Mouse (Mus musculus): ENCODE results near the gene Gpc6. TPM values are rescaled to one million over a fixed set of nuclear protein-coding genes. Genes with fewer than 3 reads are reported as not detected.

Gene Gpc6
- polyA plus RNA-seq, 1 experiment from 2014 or later = 4.4 TPM

- Histone ChIP-seq H3K4me2 (ENCODE audit: low read depth, low read length) (no peak overlapping the region), H3K4me1 (ENCODE audit: control insufficient read depth, low read depth, low read length) (no peaks in the 10 kb centered on the region), H3K9me3 (replicated peaks; ENCODE audit: control insufficient read depth, low read length) (no peaks in the 10 kb centered on the region), H3K9ac (ENCODE audit: low read depth, low read length) (no peak overlapping the region), H3K27me3 (ENCODE audit: control insufficient read depth, insufficient read depth, low read depth, low read length) (no peaks in the 10 kb centered on the region), H3K36me3 (ENCODE audit: control insufficient read depth, insufficient read depth) (no peaks in the 10 kb centered on the region), H3K4me3 (ENCODE audit: low read depth, low read length) (no peak overlapping the region), H3K27ac (ENCODE audit: low read length) (no peak overlapping the region)
- 63% methylated on average over 8 of the region's 8 CpGs for WGBS (ENCODE audit: insufficient replicate concordance)
- ATAC-seq (ENCODE audit: low read depth) = no peak
Measured at GRCm38 (mm10) chr14:117916577-117916976, 991.5 kb downstream of the Gpc6 start.

DNA sequence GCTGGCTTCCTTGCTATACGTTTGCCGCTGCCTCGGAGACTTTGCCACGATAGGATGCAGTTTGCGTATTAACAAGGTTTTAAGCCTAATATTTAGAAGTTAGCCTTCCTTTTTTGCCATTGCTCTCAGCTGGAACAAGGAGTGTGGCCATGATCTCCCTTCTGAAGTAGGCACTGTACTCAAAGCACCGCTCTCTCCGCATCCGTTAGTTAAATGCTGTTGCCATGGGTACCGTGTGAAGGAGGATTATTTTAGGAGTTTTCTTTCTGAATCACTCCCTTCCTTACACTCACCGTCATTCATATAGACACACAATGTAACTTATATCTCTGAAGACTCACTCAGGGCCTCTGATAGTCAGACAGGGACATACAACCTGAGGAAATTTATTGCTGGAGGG is 993.6 kb downstream of the Gpc6 start:
- Histone ChIP-seq H3K4me2 (ENCODE audit: low read depth, low read length) (no peak overlapping the region), H3K27ac (ENCODE audit: low read length) (no peak overlapping the region), H3K9me3 (replicated peaks; ENCODE audit: control insufficient read depth, low read length) (no peaks in the 10 kb centered on the region), H3K36me3 (ENCODE audit: control insufficient read depth, insufficient read depth) (no peaks in the 10 kb centered on the region), H3K9ac (ENCODE audit: low read depth, low read length) (no peak overlapping the region), H3K4me3 (ENCODE audit: low read depth, low read length) (no peak overlapping the region), H3K27me3 (ENCODE audit: control insufficient read depth, insufficient read depth, low read depth, low read length) (no peaks in the 10 kb centered on the region), H3K4me1 (ENCODE audit: control insufficient read depth, low read depth, low read length) (no peaks in the 10 kb centered on the region)
- WGBS (ENCODE audit: insufficient replicate concordance) = 84% methylated on average over 10 of the region's 10 CpGs
- no peak for ATAC-seq (ENCODE audit: low read depth)

- no peaks in the 10 kb centered on the region for H3K36me3 ChIP-seq (ENCODE audit: control insufficient read depth, insufficient read depth)
- H3K4me1 ChIP-seq (ENCODE audit: control insufficient read depth, low read depth, low read length) = no peaks in the 10 kb centered on the region
- H3K4me3 ChIP-seq (ENCODE audit: low read depth, low read length) = no peak overlapping the region
- WGBS (ENCODE audit: insufficient replicate concordance) = 76% methylated on average over 5 of the region's 5 CpGs
- no peak overlapping the region for H3K4me2 ChIP-seq (ENCODE audit: low read depth, low read length)
- H3K9ac ChIP-seq (ENCODE audit: low read depth, low read length) = no peak overlapping the region
- no peak for ATAC-seq (ENCODE audit: low read depth)
- no peak overlapping the region for H3K27ac ChIP-seq (ENCODE audit: low read length)
- no peaks in the 10 kb centered on the region for H3K27me3 ChIP-seq (ENCODE audit: control insufficient read depth, insufficient read depth, low read depth, low read length)
- no peaks in the 10 kb centered on the region for H3K9me3 ChIP-seq (replicated peaks; ENCODE audit: control insufficient read depth, low read length)
Measured at GRCm38 (mm10) chr14:117919612-117920011, 994.5 kb downstream of the Gpc6 start.

DNA sequence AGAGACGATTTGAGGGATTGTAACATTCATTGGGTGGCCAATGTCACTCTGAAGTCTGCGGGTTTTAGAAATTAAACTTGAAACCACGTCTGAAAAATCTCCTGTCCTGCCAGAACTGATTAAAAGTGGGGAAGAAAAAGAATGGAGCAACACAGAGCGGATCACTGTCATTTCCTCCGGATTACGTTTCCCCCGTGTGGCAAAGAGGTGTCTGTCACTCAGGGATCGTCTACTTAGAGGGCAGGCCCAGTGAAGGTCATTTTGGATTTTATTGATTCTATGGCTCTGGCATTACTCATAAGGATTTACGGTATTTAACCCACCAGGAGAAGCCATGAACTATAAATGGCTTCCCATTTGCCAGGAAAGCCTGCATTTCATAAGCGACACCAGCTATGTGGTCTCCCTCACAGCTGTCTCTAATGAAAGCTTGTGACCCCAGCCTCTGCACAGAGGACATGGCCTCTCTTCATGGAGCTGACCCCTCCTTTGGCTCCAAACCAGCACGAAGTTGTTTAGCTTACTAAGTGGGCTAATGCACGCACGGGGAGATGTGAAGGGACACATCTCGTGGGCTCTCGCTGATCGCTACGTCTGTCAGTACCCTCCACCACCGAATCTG is 996.4 kb downstream of the Gpc6 start:
- Histone ChIP-seq H3K27ac (ENCODE audit: low read length) (no peak overlapping the region), H3K9ac (ENCODE audit: low read depth, low read length) (no peak overlapping the region), H3K36me3 (ENCODE audit: control insufficient read depth, insufficient read depth) (no peaks in the 10 kb centered on the region), H3K4me1 (ENCODE audit: control insufficient read depth, low read depth, low read length) (no peaks in the 10 kb centered on the region), H3K4me3 (ENCODE audit: low read depth, low read length) (no peak overlapping the region), H3K4me2 (ENCODE audit: low read depth, low read length) (no peak overlapping the region), H3K9me3 (replicated peaks; ENCODE audit: control insufficient read depth, low read length) (no peaks in the 10 kb centered on the region), H3K27me3 (ENCODE audit: control insufficient read depth, insufficient read depth, low read depth, low read length) (no peaks in the 10 kb centered on the region)
- no peak for ATAC-seq (ENCODE audit: low read depth)
- 65% methylated on average over 18 of the region's 18 CpGs for WGBS (ENCODE audit: insufficient replicate concordance)

DNA sequence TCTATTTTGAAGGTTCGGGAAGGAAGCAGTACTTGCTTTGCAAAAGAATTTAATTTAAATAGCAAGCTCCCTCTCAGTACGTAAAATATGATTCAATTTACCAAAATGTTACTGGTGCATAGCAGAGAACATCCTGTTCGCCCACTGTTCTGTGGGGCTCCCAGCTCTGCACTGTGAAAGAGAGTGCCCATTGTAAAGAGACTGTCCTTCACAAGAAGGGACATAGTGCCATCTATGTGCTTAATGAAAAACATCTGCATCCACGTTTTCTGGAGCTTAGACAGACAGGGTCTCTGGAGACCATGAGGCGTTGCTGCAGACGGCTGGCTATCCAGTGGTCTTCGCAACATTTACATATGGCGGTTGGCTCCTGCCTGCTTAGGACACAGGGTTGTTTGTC is 998.6 kb downstream of the Gpc6 start:
- Histone ChIP-seq H3K27me3 (ENCODE audit: control insufficient read depth, insufficient read depth, low read depth, low read length) (no peaks in the 10 kb centered on the region), H3K4me2 (ENCODE audit: low read depth, low read length) (no peak overlapping the region), H3K4me1 (ENCODE audit: control insufficient read depth, low read depth, low read length) (no peaks in the 10 kb centered on the region), H3K36me3 (ENCODE audit: control insufficient read depth, insufficient read depth) (no peaks in the 10 kb centered on the region), H3K9me3 (replicated peaks; ENCODE audit: control insufficient read depth, low read length) (no peaks in the 10 kb centered on the region), H3K9ac (ENCODE audit: low read depth, low read length) (no peak overlapping the region), H3K4me3 (ENCODE audit: low read depth, low read length) (no peak overlapping the region), H3K27ac (ENCODE audit: low read length) (no peak overlapping the region)
- ATAC-seq (ENCODE audit: low read depth) = no peak
- WGBS (ENCODE audit: insufficient replicate concordance) = 68% methylated on average over 8 of the region's 8 CpGs

GRCm38 (mm10) chr14:117930105-117930847 is 1005.2 kb downstream of the Gpc6 start:
- WGBS (ENCODE audit: insufficient replicate concordance) = 41% methylated on average over 13 of the region's 13 CpGs
- no peak overlapping the region for H3K9ac ChIP-seq (ENCODE audit: low read depth, low read length)
- no peaks in the 10 kb centered on the region for H3K9me3 ChIP-seq (replicated peaks; ENCODE audit: control insufficient read depth, low read length)
- no peak overlapping the region for H3K4me2 ChIP-seq (ENCODE audit: low read depth, low read length)
- no peaks in the 10 kb centered on the region for H3K36me3 ChIP-seq (ENCODE audit: control insufficient read depth, insufficient read depth)
- no peaks in the 10 kb centered on the region for H3K4me1 ChIP-seq (ENCODE audit: control insufficient read depth, low read depth, low read length)
- H3K27me3 ChIP-seq (ENCODE audit: control insufficient read depth, insufficient read depth, low read depth, low read length) = no peaks in the 10 kb centered on the region
- no peak overlapping the region for H3K4me3 ChIP-seq (ENCODE audit: low read depth, low read length)
- no peak overlapping the region for H3K27ac ChIP-seq (ENCODE audit: low read length)
- no peak for ATAC-seq (ENCODE audit: low read depth)

DNA sequence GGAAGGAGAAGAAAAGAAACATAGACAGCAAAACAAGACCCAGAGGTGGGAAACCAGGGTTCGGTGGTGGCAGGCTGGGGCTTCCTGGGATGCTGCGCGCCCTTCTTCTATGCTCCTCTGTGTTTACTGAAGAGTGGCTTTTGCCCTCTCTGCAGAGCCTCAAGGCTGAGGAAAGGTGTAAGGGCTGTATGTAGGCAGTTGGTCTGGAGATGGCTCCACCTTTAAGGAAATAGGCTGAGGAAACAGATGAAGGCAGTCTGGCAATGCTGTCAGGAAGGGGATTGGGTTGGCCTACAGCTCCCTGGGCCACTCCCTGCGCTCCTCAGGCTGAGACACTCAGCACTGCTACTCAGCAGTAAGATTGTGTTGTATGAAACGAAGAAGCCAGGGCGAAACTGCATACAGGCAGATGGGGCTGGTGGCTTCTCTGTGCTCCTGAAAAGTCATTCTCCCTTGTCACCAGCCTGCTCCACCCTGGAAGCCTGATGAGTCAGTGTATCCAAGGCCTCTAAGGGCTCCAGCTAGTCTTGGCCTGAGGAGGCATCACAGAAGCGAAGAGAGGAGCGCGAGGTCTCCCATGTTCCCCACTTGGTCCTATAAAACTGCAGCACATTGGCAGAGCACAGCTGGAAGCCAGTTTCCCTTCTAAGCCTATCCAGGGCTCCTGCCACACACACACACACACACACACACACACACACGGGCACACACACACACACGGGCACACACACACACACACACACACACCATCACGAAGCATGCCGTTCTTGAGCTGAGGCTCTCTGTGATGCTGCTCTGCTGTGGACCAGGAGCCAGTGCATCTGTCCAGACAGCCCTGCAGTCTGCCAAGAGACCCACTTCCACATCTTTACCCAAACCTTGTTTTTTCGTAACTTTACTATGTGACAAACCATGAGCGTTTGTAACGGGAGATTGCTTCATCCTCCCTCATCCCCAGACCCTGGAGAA is 1006.0 kb downstream of the Gpc6 start:
- H3K9ac ChIP-seq (ENCODE audit: low read depth, low read length) = no peak overlapping the region
- ATAC-seq (ENCODE audit: low read depth) = no peak
- H3K27ac ChIP-seq (ENCODE audit: low read length) = no peak overlapping the region

GRCm38 (mm10) chr14:117932163-117932851 is 1007.2 kb downstream of the Gpc6 start:
- H3K27me3 ChIP-seq (ENCODE audit: control insufficient read depth, insufficient read depth, low read depth, low read length) = no peaks in the 10 kb centered on the region
- no peak overlapping the region for H3K27ac ChIP-seq (ENCODE audit: low read length)
- H3K4me2 ChIP-seq (ENCODE audit: low read depth, low read length) = no peak overlapping the region
- no peaks in the 10 kb centered on the region for H3K4me1 ChIP-seq (ENCODE audit: control insufficient read depth, low read depth, low read length)
- no peaks in the 10 kb centered on the region for H3K9me3 ChIP-seq (replicated peaks; ENCODE audit: control insufficient read depth, low read length)
- no peak for ATAC-seq (ENCODE audit: low read depth)
- no peaks in the 10 kb centered on the region for H3K36me3 ChIP-seq (ENCODE audit: control insufficient read depth, insufficient read depth)
- no peak overlapping the region for H3K4me3 ChIP-seq (ENCODE audit: low read depth, low read length)
- H3K9ac ChIP-seq (ENCODE audit: low read depth, low read length) = no peak overlapping the region
- 78% methylated on average over 17 of the region's 17 CpGs for WGBS (ENCODE audit: insufficient replicate concordance)

More for the DNA sequence above, 1006.0 kb downstream of the Gpc6 start:
- no peak overlapping the region for H3K4me3 ChIP-seq (ENCODE audit: low read depth, low read length)
- 68% methylated on average over 16 of the region's 16 CpGs for WGBS (ENCODE audit: insufficient replicate concordance)
- H3K36me3 ChIP-seq (ENCODE audit: control insufficient read depth, insufficient read depth) = no peaks in the 10 kb centered on the region
- no peaks in the 10 kb centered on the region for H3K4me1 ChIP-seq (ENCODE audit: control insufficient read depth, low read depth, low read length)
- H3K9me3 ChIP-seq (replicated peaks; ENCODE audit: control insufficient read depth, low read length) = no peaks in the 10 kb centered on the region
- no peak overlapping the region for H3K4me2 ChIP-seq (ENCODE audit: low read depth, low read length)
- H3K27me3 ChIP-seq (ENCODE audit: control insufficient read depth, insufficient read depth, low read depth, low read length) = no peaks in the 10 kb centered on the region

Measured in liver, embryonic 16.5 days (tissue).